Mouse (Mus musculus): ENCODE results near the gene Olfr558. TPM values are rescaled to one million over a fixed set of nuclear protein-coding genes. Genes with fewer than 3 reads are reported as not detected.

The Olfr558 gene
- total RNA-seq, 1 experiment = not detected

- in situ Hi-C loops (cut with MboI; ENCODE audit: low sequenced_read_pairs in 2 of 2, unreplicated experiment in 2 of 2) = no loop called here
- no peak within 1 kb of the TSS for H3K4me3 ChIP-seq (ENCODE audit: insufficient read depth in 1 of 2, low read depth in 1 of 2, low read length in 2 of 2, poor library complexity in 1 of 2, severe bottlenecking in 1 of 2)
- TF ChIP-seq ZC3H11A (IDR thresholded peaks at IDR 0.05; ENCODE audit: borderline replicate concordance, low read depth, low read length) (no peak), CHD2 (IDR thresholded peaks at IDR 0.05; ENCODE audit: low read depth, low read length) (no peak)
- H3K9ac ChIP-seq (ENCODE audit: insufficient read depth, low read depth, low read length, poor library complexity, severe bottlenecking) = no peak within 1 kb of the TSS
- H3K27ac ChIP-seq (ENCODE audit: insufficient read depth, low read depth, low read length, poor library complexity, severe bottlenecking) = no peak within 1 kb of the TSS
- no peaks in the 10 kb centered on the region for H3K4me1 ChIP-seq (ENCODE audit: control insufficient read depth in 2 of 2, insufficient read depth in 2 of 2, low read length in 2 of 2, poor library complexity in 1 of 2)
- DNase-seq (ENCODE audit: low read depth, low spot score) = no peak
- no peaks in the 10 kb centered on the region for H3K9me3 ChIP-seq (ENCODE audit: control insufficient read depth, insufficient read depth, low read depth, low read length)
- no peaks in the 10 kb centered on the region for H3K36me3 ChIP-seq (ENCODE audit: control insufficient read depth, insufficient read depth, low read length, poor library complexity, severe bottlenecking)
Observed at GRCm38 (mm10) chr7:102759266-102759665, 57.3 kb downstream of the Olfr558 start, which contains the start of the genes Olfr560 and Olfr78. Gene Olfr560 (minus strand): TSS chr7:102759366. Gene Olfr78 (minus strand): TSS chr7:102759471.

Other genes starting within 250 kb of the Olfr558 start
- gene Olfr543, start 220.5 kb upstream of the Olfr558 start, total RNA-seq (2012; rRNA removed) = 0.22 and 0.63 TPM in 2 replicates
- 0.16 TPM in 1 of 2 replicates, not detected in the other for gene Olfr544, start 213.9 kb upstream of the Olfr558 start, total RNA-seq (2012; rRNA removed)
- gene Olfr545, start 202.6 kb upstream of the Olfr558 start, total RNA-seq (2012; rRNA removed) = not detected in 2 replicates
- gene Olfr547, start 167.5 kb upstream of the Olfr558 start, total RNA-seq (2012; rRNA removed) = not detected in 2 replicates
- not detected in 2 replicates for gene Olfr548-ps1, start 161.3 kb upstream of the Olfr558 start, total RNA-seq (2012; rRNA removed)
- gene Olfr549, start 152.3 kb upstream of the Olfr558 start, total RNA-seq (2012; rRNA removed) = not detected in 2 replicates
- gene Trim21, start 136.7 kb upstream of the Olfr558 start, total RNA-seq (2012; rRNA removed) = 6.2 and 7.5 TPM in 2 replicates
- not detected in 2 replicates for gene Olfr550, start 130.8 kb upstream of the Olfr558 start, total RNA-seq (2012; rRNA removed)
- gene Olfr551, start 110.3 kb upstream of the Olfr558 start, total RNA-seq (2012; rRNA removed) = not detected in 2 replicates
- not detected in 2 replicates for gene Olfr552, start 104.4 kb upstream of the Olfr558 start, total RNA-seq (2012; rRNA removed)
- gene Olfr553, start 84.0 kb upstream of the Olfr558 start, total RNA-seq (2012; rRNA removed) = not detected in 2 replicates
- gene Olfr554, start 63.8 kb upstream of the Olfr558 start, total RNA-seq (2012; rRNA removed) = not detected in 2 replicates
- not detected in 2 replicates for gene Olfr555, start 43.4 kb upstream of the Olfr558 start, total RNA-seq (2012; rRNA removed)
- not detected in 2 replicates for gene Olfr556, start 37.3 kb upstream of the Olfr558 start, total RNA-seq (2012; rRNA removed)
- gene Trim68, start 14.9 kb upstream of the Olfr558 start, total RNA-seq (2012; rRNA removed) = 3.1 and 3.9 TPM in 2 replicates
- not detected in 2 replicates for gene Olfr557, start 6.3 kb upstream of the Olfr558 start, total RNA-seq (2012; rRNA removed)
- not detected in 2 replicates for gene Olfr33, start 16.9 kb downstream of the Olfr558 start, total RNA-seq (2012; rRNA removed)
- not detected in 2 replicates for gene Olfr559, start 25.3 kb downstream of the Olfr558 start, total RNA-seq (2012; rRNA removed)
- gene Olfr560, start 57.2 kb downstream of the Olfr558 start, total RNA-seq (2012; rRNA removed) = not detected in 2 replicates
- gene Olfr78, start 57.3 kb downstream of the Olfr558 start, total RNA-seq (2012; rRNA removed) = not detected in 2 replicates
- gene Olfr561, start 69.0 kb downstream of the Olfr558 start, total RNA-seq (2012; rRNA removed) = not detected in 2 replicates
- gene Olfr564, start 101.3 kb downstream of the Olfr558 start, total RNA-seq (2012; rRNA removed) = not detected in 2 replicates
- gene Olfr566, start 156.6 kb downstream of the Olfr558 start, total RNA-seq (2012; rRNA removed) = not detected in 2 replicates
- gene Olfr568, start 174.9 kb downstream of the Olfr558 start, total RNA-seq (2012; rRNA removed) = not detected in 2 replicates
- not detected in 2 replicates for gene Olfr569, start 188.7 kb downstream of the Olfr558 start, total RNA-seq (2012; rRNA removed)
- not detected in 2 replicates for gene Olfr570, start 192.4 kb downstream of the Olfr558 start, total RNA-seq (2012; rRNA removed)
- gene Olfr571, start 215.3 kb downstream of the Olfr558 start, total RNA-seq (2012; rRNA removed) = not detected in 2 replicates
- gene Olfr572, start 222.2 kb downstream of the Olfr558 start, total RNA-seq (2012; rRNA removed) = not detected in 2 replicates
- gene Olfr573-ps1, start 240.4 kb downstream of the Olfr558 start, total RNA-seq (2012; rRNA removed) = not detected in 2 replicates
- gene Olfr574, start 246.3 kb downstream of the Olfr558 start, total RNA-seq (2012; rRNA removed) = not detected in 2 replicates

Measured in ES-E14 (cell line).